Mouse (Mus musculus): ENCODE results near the gene Wdfy2.

The Wdfy2 gene

GRCm38 (mm10) chr14:62936631-62937380 lies 99.3 kb downstream of the Wdfy2 start:
- DNase-seq (ENCODE audit: low spot score) = no peak

- DNase-seq (ENCODE audit: low spot score) = no peak
Observed at GRCm38 (mm10) chr14:62937675-62938074, 100.2 kb downstream of the Wdfy2 start.

DNA sequence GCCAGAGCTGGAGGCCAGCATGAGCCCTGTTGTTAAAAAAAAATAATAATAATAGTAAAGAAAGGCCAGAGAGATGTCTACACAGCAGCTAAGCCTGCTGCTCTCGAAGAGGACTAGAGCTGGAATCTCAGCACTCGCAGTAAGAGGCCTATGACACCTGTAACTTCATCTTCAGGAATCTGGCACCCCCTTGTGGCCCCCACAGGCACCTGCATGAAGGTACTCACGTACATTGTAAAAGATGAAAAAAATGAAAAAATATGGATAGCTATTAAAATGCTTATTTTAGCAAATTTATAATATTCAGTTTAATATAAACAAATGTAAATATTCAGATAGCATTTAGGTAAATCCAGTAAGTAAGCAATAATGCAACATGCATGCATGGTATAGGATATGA lies 102.0 kb downstream of the Wdfy2 start:
- no peak for DNase-seq (ENCODE audit: low spot score)

DNA sequence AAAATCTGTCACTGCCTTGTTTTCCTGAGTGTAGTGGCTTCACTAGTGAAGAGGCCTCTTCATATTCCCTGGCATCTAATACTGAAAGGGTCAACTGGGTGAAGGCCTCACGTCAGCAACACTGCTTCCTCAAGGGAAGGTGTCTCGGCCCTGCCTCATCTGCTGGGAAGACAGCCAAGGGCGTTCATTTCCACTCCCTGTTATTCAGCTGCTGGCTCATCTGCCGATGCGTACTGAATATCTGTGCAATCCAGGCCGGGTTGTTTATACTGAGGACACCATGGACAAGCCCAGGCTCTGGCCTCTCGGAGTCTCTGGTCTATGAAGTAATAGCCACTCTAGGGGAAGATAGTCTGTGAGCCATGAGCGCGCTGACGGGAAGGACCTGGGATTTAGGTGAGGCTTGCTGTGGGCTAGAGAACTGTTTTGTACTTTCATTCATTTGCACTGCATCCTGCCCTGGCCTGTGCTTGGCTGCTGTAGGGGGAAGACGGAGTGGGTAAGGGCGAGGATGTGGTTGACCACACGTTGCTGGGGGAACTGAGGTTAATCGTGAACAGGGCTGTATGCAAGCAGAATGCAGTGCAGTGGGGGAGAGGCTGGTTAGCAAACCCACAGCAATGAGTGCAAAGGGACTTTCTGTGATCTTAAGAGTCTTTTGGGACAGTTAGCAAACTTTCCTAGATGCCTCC lies 103.1 kb downstream of the Wdfy2 start:
- no peak for DNase-seq (ENCODE audit: low spot score)

DNA sequence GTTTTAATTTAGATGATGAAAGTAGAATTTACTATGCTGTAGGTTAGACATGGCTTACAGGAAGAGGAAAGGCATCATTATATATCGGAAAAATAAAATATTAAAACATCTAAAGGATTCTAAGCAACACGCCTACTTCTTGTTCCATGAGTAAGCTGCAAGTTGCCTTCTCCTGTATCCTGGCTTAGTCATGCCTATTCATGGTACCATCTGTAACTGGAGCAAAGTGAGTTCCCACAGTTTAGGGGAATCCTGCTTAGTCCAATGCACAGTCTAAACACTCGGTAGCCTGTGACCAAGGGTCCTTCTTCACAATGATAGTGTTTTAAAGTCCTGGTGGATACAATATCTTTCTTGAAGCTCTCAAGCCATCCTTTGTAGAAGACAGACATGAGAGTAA lies 109.3 kb downstream of the Wdfy2 start:
- no peak for DNase-seq (ENCODE audit: low spot score)

DNA sequence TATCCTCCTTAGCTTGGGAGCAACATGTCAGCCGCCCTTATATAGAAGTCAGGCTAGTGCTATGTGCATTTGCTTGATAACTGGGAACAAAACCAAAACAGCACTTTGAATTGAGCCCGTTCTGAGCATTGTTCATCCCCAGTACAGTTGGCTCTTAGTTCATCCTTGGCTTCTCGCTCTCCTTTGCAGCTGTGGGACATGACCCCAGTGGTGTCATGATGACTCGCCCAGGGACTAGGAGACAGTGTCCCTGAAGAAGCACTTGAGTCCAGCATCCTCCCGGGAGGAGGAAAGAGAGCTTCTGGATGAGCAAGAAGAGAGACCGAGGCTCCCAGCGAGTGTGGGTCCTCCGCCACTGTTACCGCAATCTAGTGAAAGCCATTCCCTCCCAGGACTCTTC lies 118.6 kb downstream of the Wdfy2 start:
- no peak for DNase-seq (ENCODE audit: low spot score)

GRCm38 (mm10) chr14:62963632-62964031 lies 126.2 kb downstream of the Wdfy2 start:
- no peak for DNase-seq (ENCODE audit: low spot score)

- no peak for DNase-seq (ENCODE audit: low spot score)
Observed at GRCm38 (mm10) chr14:62965342-62965741, 127.9 kb downstream of the Wdfy2 start.

GRCm38 (mm10) chr14:62965811-62966520 lies 128.5 kb downstream of the Wdfy2 start:
- no peak for DNase-seq (ENCODE audit: low spot score)

GRCm38 (mm10) chr14:62975046-62975445 lies 137.6 kb downstream of the Wdfy2 start:
- peak; percentile 21 for DNase-seq (ENCODE audit: low spot score)

DNA sequence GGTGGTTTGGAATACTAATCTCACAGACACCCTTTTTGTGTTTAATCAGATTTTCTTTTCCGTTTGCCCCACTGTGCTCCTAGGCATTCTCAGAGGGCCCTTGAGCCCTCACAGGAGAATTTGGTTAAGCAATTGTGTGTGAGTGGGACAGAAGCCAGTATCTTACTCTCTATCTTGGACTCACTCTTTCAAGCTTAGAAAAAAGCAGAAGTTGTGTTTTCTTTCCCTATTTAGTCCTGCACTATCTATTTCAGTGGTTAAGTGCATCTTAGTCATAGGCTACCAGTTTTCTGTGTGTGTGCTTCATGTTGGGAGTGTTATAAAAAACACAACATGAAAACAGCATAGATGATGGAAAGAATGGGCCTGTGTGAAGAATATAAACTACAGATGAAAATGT lies 142.3 kb downstream of the Wdfy2 start:
- no peak for DNase-seq (ENCODE audit: low spot score)

- DNase-seq (ENCODE audit: low spot score) = no peak
Observed at GRCm38 (mm10) chr14:62984410-62984809, 146.9 kb downstream of the Wdfy2 start, which contains the start of gene Defb48. Defb48 (minus strand) TSS chr14:62984510.

DNA sequence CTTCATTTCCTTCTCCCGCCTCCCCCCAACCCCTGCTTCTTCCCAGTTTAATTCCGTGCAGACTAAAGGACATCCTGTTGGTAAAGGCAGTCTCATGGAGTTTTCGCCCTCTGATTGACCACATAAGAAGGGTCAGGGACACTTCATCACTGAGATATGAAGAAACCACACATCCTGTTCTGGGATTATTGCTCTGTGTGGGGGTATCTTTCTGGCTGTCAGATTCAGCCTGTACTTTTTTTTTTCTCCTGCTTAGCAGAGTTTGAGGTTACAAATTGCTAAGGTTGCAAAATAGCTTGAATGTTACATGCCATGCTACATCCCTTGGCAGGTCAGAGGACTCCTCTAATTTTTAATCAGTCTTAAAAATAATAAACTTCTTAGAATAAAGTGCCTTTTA lies 153.8 kb downstream of the Wdfy2 start:
- DNase-seq (ENCODE audit: low spot score) = no peak

DNA sequence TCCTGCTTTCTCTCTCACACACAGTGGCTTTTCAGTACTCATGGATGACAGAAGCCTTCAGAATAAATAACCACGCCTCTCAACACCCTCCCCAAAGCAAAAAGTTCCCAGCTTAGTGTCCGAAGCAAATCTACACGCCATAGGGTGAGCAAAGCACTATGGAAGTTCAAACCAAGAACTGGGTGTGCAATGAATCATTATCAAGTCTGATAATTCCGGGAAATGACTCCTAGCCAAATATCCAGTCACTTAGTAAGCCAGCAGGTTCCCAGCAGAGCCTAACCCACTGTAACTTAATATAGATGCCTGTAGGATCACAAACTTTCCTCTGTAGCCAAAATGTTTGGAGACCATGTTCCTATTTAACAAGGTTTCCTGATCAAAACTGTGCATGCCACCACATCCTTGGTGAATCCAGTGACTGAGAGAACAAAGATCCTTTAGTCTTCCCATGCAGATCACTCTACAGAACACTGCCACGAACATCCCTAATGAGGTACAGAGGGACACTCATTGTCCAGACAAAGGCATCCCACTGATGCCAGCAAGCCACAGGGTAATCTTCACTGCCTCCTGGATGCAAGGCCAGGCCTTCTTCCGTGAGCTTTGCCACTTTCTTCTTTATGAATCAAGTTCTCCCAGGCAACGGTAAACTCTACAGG lies 154.5 kb downstream of the Wdfy2 start:
- no peak for DNase-seq (ENCODE audit: low spot score)

GRCm38 (mm10) chr14:62997777-62998176 lies 160.3 kb downstream of the Wdfy2 start, which contains the start of gene Defb47:
Defb47 (plus strand) TSS chr14:62998077.
- DNase-seq (ENCODE audit: low spot score) = no peak

DNA sequence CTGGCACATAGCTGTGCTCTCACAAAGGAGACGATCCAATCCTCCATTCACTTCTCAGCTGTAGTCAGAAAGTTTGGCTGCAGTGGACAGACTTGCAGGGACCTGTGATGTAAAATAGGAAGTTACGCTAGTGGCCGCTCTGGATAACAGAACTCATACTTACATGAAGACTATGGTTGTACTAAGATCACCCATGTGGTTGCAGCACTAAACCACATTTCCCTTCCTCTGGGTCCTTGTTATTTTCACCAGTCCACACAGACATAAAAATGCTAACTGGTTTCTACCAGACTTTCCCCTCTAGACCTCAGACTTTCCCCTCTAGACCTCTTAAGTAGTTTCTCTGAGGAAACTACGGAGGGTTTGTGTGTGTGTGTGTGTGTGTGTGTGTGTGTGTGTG lies 161.5 kb downstream of the Wdfy2 start:
- no peak for DNase-seq (ENCODE audit: low spot score)

- no peak for DNase-seq (ENCODE audit: low spot score)
Observed at GRCm38 (mm10) chr14:63002588-63002987, 165.1 kb downstream of the Wdfy2 start.

Measured in left cerebral cortex, adult 11 months (tissue).